Mouse (Mus musculus) stomach, postnatal 0 days (tissue): ENCODE results near the gene Aqp3. TPM values are rescaled to one million over a fixed set of nuclear protein-coding genes. Genes with fewer than 3 reads are reported as not detected.
A peak's percentile ranks its signal among the peaks of the same experiment; 100 is the strongest.
"Not testable (repeated sequence)": the region's sequence is repeated elsewhere in the genome, so short reads cannot be mapped to it uniquely, and the experiment has no call there.

ENCODE experiments used
- ATAC-seq: fragments of 200-750 bp; cut with Nextera tagmentation; 2 replicates; pipeline ENCODE4 v1.8.0; 2017; ENCODE audit not compliant: low FRiP score, low TSS enrichment
- DNase-seq: peaks from one replicate; pipeline ENCODE4 v3.0.0-alpha.2; 2016; ENCODE audit warnings: low spot score
- H3K27ac ChIP-seq: fragments of 300-500 bp; sonication (generic); replicated peaks from 2 replicates; pipeline ENCODE4 v1.5.1; 2014; ENCODE audit warnings: mild to moderate bottlenecking, control low read depth
- H3K27me3 ChIP-seq: fragments of 300-500 bp; sonication (generic); 2 replicates; pipeline ENCODE4 v1.6.1; 2014; ENCODE audit warnings: low read length; ENCODE audit not compliant: control insufficient read depth, insufficient read depth
- H3K36me3 ChIP-seq: fragments of 300-500 bp; sonication (generic); 2 replicates; pipeline ENCODE4 v1.6.1; 2014; ENCODE audit warnings: low read length, mixed read lengths; ENCODE audit not compliant: control insufficient read depth, insufficient read depth
- H3K4me1 ChIP-seq: fragments of 300-500 bp; sonication (generic); replicated peaks from 2 replicates; pipeline ENCODE4 v1.6.1; 2014; ENCODE audit warnings: antibody characterized with exemption; ENCODE audit not compliant: control insufficient read depth, insufficient read depth
- H3K4me2 ChIP-seq: fragments of 300-500 bp; sonication (generic); replicated peaks from 2 replicates; pipeline ENCODE4 v1.6.1; 2014; ENCODE audit warnings: low read depth, mild to moderate bottlenecking, control low read depth, moderate library complexity
- H3K4me3 ChIP-seq: fragments of 300-500 bp; sonication (generic); 2 replicates; pipeline ENCODE4 v1.5.1; 2014; ENCODE audit warnings: low read depth, low read length, control low read depth
- H3K9ac ChIP-seq: fragments of 300-500 bp; sonication (generic); 2 replicates; pipeline ENCODE4 v1.6.1; 2014; ENCODE audit warnings: mild to moderate bottlenecking, low read length, control low read depth, mixed read lengths
- H3K9me3 ChIP-seq: fragments of 300-500 bp; sonication (generic); 2 replicates; pipeline ENCODE4 v1.6.1; 2016; ENCODE audit warnings: low read length; ENCODE audit not compliant: control insufficient read depth
- CTCF ChIP-seq: IDR thresholded peaks from 2 replicates; pipeline ENCODE4 v1.5.1; 2016; ENCODE audit warnings: antibody characterized with exemption, low read depth, mild to moderate bottlenecking, moderate library complexity
- EP300 ChIP-seq: optimal IDR thresholded peaks from 2 replicates; pipeline ENCODE3; 2016; ENCODE audit warnings: antibody characterized with exemption
- WGBS: fragments of 180-500 bp; shearing (Covaris S2); extraction: QIAGEN DNeasy Blood & Tissue Kit; methylation state at CpG from one replicate; pipeline ENCODE4 v1.1.7; 2014; 5-methylcytosine and 5-hydroxymethylcytosine counted together
- polyA plus RNA-seq: library from polyadenylated mRNA; unstranded; fragments of >200 nt; fragmentation: Nextera tagmentation; extraction: Ambion mirVana; gene quantifications from 2 replicates; pipeline ENCODE4 v1.2.1, GENCODE M21; 2015

Gene Aqp3
- polyA plus RNA-seq, 1 experiment from 2014 or later = 227 TPM

GRCm38 (mm10) chr4:41089705-41090104, 8.3 kb downstream of the Aqp3 start:
- H3K9ac ChIP-seq = no peak overlapping the region

GRCm38 (mm10) chr4:41089189-41089588, 8.8 kb downstream of the Aqp3 start:
- Histone ChIP-seq H3K27ac (peak overlapping the region; percentile 20), H3K4me2 (no peak overlapping the region), H3K9me3 (no peaks in the 10 kb centered on the region), H3K36me3 (no peaks in the 10 kb centered on the region), H3K27me3 (no peaks in the 10 kb centered on the region), H3K4me1 (no peaks in the 10 kb centered on the region), H3K4me3 (no peak overlapping the region), H3K9ac (no peak overlapping the region)
- DNase-seq (no peak), ATAC-seq (no peak)
- WGBS = 69% methylated on average over 4 of the region's 4 CpGs
- TF ChIP-seq EP300 (no peak), CTCF (no peak)

More at GRCm38 (mm10) chr4:41089705-41090104, 8.3 kb downstream of the Aqp3 start:
- no peak for DNase-seq
- Histone ChIP-seq H3K4me3 (no peak overlapping the region), H3K4me1 (no peaks in the 10 kb centered on the region), H3K36me3 (no peaks in the 10 kb centered on the region), H3K9me3 (no peaks in the 10 kb centered on the region), H3K27me3 (no peaks in the 10 kb centered on the region), H3K27ac (0 out of 2 replicates have a peak overlapping the region, but pooled peaks have one; percentile 31), H3K4me2 (no peak overlapping the region)
- TF ChIP-seq CTCF = no peak
- 42% methylated on average over 2 of the region's 2 CpGs for WGBS
- ATAC-seq = no peak

- no peaks in the 10 kb centered on the region for H3K9me3 ChIP-seq
- H3K27me3 ChIP-seq = no peaks in the 10 kb centered on the region
- H3K4me3 ChIP-seq = no peak overlapping the region
- H3K4me2 ChIP-seq = no peak overlapping the region
- no peaks in the 10 kb centered on the region for H3K36me3 ChIP-seq
- no peak overlapping the region for H3K9ac ChIP-seq
- H3K4me1 ChIP-seq = no peaks in the 10 kb centered on the region
- DNase-seq (no peak), ATAC-seq (no peak)
- no peak overlapping the region for H3K27ac ChIP-seq
- WGBS = 77% methylated on average over 16 of the region's 16 CpGs
- TF ChIP-seq EP300 (no peak), CTCF (no peak)
Measured at GRCm38 (mm10) chr4:41087459-41088298, 10.3 kb downstream of the Aqp3 start.

- 71% methylated on average over 9 of the region's 9 CpGs for WGBS
- H3K36me3 ChIP-seq = no peaks in the 10 kb centered on the region
- no peaks in the 10 kb centered on the region for H3K4me1 ChIP-seq
- H3K27ac ChIP-seq = no peak overlapping the region
- H3K9ac ChIP-seq = no peak overlapping the region
- H3K4me3 ChIP-seq = no peak overlapping the region
- H3K4me2 ChIP-seq = no peak overlapping the region
- H3K9me3 ChIP-seq = no peaks in the 10 kb centered on the region
- ATAC-seq (no peak; the same call in 1 of the 2 replicates), DNase-seq (no peak)
- no peaks in the 10 kb centered on the region for H3K27me3 ChIP-seq
- TF ChIP-seq CTCF (no peak), EP300 (no peak)
Measured at GRCm38 (mm10) chr4:41086947-41087346, 11.0 kb downstream of the Aqp3 start.

GRCm38 (mm10) chr4:41084819-41085218, 13.2 kb downstream of the Aqp3 start:
- Histone ChIP-seq H3K9ac (no peak overlapping the region), H3K27ac (no peak overlapping the region), H3K9me3 (no peaks in the 10 kb centered on the region), H3K27me3 (no peaks in the 10 kb centered on the region), H3K36me3 (no peaks in the 10 kb centered on the region), H3K4me3 (no peak overlapping the region), H3K4me2 (no peak overlapping the region), H3K4me1 (no peaks in the 10 kb centered on the region)
- 71% methylated on average over 4 of the region's 4 CpGs for WGBS
- DNase-seq (no peak), ATAC-seq (no peak)
- TF ChIP-seq CTCF = no peak
- no peak for TF ChIP-seq EP300

- 48% methylated on average over 4 of the region's 4 CpGs for WGBS
- H3K4me2 ChIP-seq, H3K27ac ChIP-seq, H3K4me3 ChIP-seq, ATAC-seq, H3K9ac ChIP-seq, H3K9me3 ChIP-seq, DNase-seq, H3K4me1 ChIP-seq, H3K27me3 ChIP-seq, H3K36me3 ChIP-seq: not testable (repeated sequence)
Measured at GRCm38 (mm10) chr4:41082803-41083202, 15.2 kb downstream of the Aqp3 start.
